ENCODE assay signal across 8 mouse cellular contexts in genomic region chr10:30778240-30778639, GRCm38 (mm10). TPM values are rescaled to one million over a fixed set of nuclear protein-coding genes. Genes with fewer than 3 reads are reported as not detected.
A peak's percentile ranks its signal among the peaks of the same experiment; 100 is the strongest.
DNase-seq lines count a peak whose midpoint lies in the region; ATAC-seq lines count a peak whose summit lies in the region.

No protein-coding gene starts in this region.

- H3K4me3 ChIP-seq in heart, embryonic 14.5 days (ENCODE audit: control insufficient read depth in 1 of 2, insufficient read depth in 1 of 2, low read depth in 1 of 2, low read length in 2 of 2): no peak overlapping the region
- H3K4me3 ChIP-seq in midbrain, embryonic 15.5 days: no peak overlapping the region
- no peak overlapping the region for H3K4me3 ChIP-seq in midbrain, embryonic 16.5 days (ENCODE audit: low read depth, low read length)

- WGBS in heart, embryonic 14.5 days: 32% methylated on average over 3 of the region's 3 CpGs
- WGBS in midbrain, embryonic 15.5 days: 87% methylated on average over 3 of the region's 3 CpGs
- 79% methylated on average over 3 of the region's 3 CpGs for WGBS in midbrain, embryonic 16.5 days

- peaks cover 4 to 7% of the 10 kb centered on the region in 2 experiments; a peak in 3 of 4 replicates for H3K4me1 ChIP-seq in heart, embryonic 14.5 days (ENCODE audit: control insufficient read depth in 2 of 2, insufficient read depth in 2 of 2, low read length in 2 of 2)
- H3K4me1 ChIP-seq in midbrain, embryonic 15.5 days: no peaks in the 10 kb centered on the region; the same call in 1 of the 2 replicates
- no peaks in the 10 kb centered on the region for H3K4me1 ChIP-seq in midbrain, embryonic 16.5 days (ENCODE audit: control insufficient read depth, insufficient read depth, low read length)

- DNase-seq in frontal cortex, postnatal 25 days (ENCODE audit: low spot score in 2 of 2): no peak
- peak; percentile 28 for DNase-seq in 3134 (ENCODE audit: extremely low read depth, insufficient read length, low spot score)
- DNase-seq in cerebellum, adult 18-20 months: peak; percentile 81 to 92
- no peak for DNase-seq in spleen, postnatal 14 days (ENCODE audit: low spot score in 2 of 2)

- no peak overlapping the region for H3K9ac ChIP-seq in heart, embryonic 14.5 days (ENCODE audit: low read length)
- no peak overlapping the region for H3K9ac ChIP-seq in midbrain, embryonic 15.5 days
- H3K9ac ChIP-seq in midbrain, embryonic 16.5 days (ENCODE audit: low read depth, low read length): no peak overlapping the region

- no peaks in the 10 kb centered on the region for H3K27me3 ChIP-seq in heart, embryonic 14.5 days (ENCODE audit: control insufficient read depth, insufficient read depth, low read length)
- H3K27me3 ChIP-seq in midbrain, embryonic 15.5 days (replicated peaks): no peaks in the 10 kb centered on the region
- H3K27me3 ChIP-seq in midbrain, embryonic 16.5 days (ENCODE audit: control insufficient read depth, insufficient read depth, low read depth, low read length): no peaks in the 10 kb centered on the region

- H3K4me2 ChIP-seq in heart, embryonic 14.5 days (ENCODE audit: low read length): no peak overlapping the region
- no peak overlapping the region for H3K4me2 ChIP-seq in midbrain, embryonic 15.5 days
- no peak overlapping the region for H3K4me2 ChIP-seq in midbrain, embryonic 16.5 days (ENCODE audit: low read length)

- peak; percentile 72 for ATAC-seq in frontal cortex, adult (ENCODE audit: low TSS enrichment)
- ATAC-seq in heart, embryonic 14.5 days (ENCODE audit: insufficient number of reproducible peaks, insufficient read depth, low FRiP score, low read depth): no peak
- ATAC-seq in midbrain, embryonic 15.5 days (replicated peaks): no peak
- no peak for ATAC-seq in midbrain, embryonic 16.5 days

- H3K9me3 ChIP-seq in heart, embryonic 14.5 days (ENCODE audit: control insufficient read depth, low read length): no peaks in the 10 kb centered on the region
- H3K9me3 ChIP-seq in midbrain, embryonic 15.5 days: no peaks in the 10 kb centered on the region
- H3K9me3 ChIP-seq in midbrain, embryonic 16.5 days (replicated peaks; ENCODE audit: control insufficient read depth, low read length, poor library complexity, severe bottlenecking): no peaks in the 10 kb centered on the region

- H3K36me3 ChIP-seq in heart, embryonic 14.5 days (ENCODE audit: control insufficient read depth, insufficient read depth, low read length): no peaks in the 10 kb centered on the region
- H3K36me3 ChIP-seq in midbrain, embryonic 15.5 days (replicated peaks): no peaks in the 10 kb centered on the region
- H3K36me3 ChIP-seq in midbrain, embryonic 16.5 days (ENCODE audit: control insufficient read depth, insufficient read depth, low read length): no peaks in the 10 kb centered on the region

- peak overlapping the region; percentile 47 to 49; a peak in 2 of 4 replicates for H3K27ac ChIP-seq in heart, embryonic 14.5 days (replicated peaks in 1 of 2; ENCODE audit: control insufficient read depth in 1 of 2, insufficient read depth in 1 of 2, low read depth in 2 of 2, low read length in 2 of 2)
- no peak overlapping the region for H3K27ac ChIP-seq in midbrain, embryonic 15.5 days
- H3K27ac ChIP-seq in midbrain, embryonic 16.5 days (ENCODE audit: low read length): no peak overlapping the region

RNA-seq across cellular contexts. Expression of gene Ncoa7, which starts 24.9 kb away (rescaled TPM):
- 8.3 and 9.4 TPM in 2 replicates for polyA plus RNA-seq in heart, embryonic 14.5 days (2014; fragmentation: Nextera tagmentation; extraction: Ambion mirVana)
- 18.0 and 19.8 TPM in 2 replicates for polyA plus RNA-seq in midbrain, embryonic 15.5 days (2015; fragmentation: Nextera tagmentation; extraction: Ambion mirVana)
- 24.6 and 25.4 TPM in 2 replicates for polyA plus RNA-seq in midbrain, embryonic 16.5 days (2015; fragmentation: Nextera tagmentation; extraction: Ambion mirVana)

Comparison
In these comparisons a context has a peak if more than half of its experiments do, and no peak if none do; other contexts are left out.
1. DNase-seq: peak in 3134 (single experiment) and cerebellum, adult 18-20 months (2 of 2); none in frontal cortex, postnatal 25 days (0 of 2) and spleen, postnatal 14 days (0 of 2).
2. H3K27ac ChIP-seq: peak in heart, embryonic 14.5 days (2 of 2); none in midbrain, embryonic 15.5 days (single experiment) and midbrain, embryonic 16.5 days (single experiment).